Mouse (Mus musculus): ENCODE measurements at regions not wholly inside any gene's neighbourhood (a gene's known extent, or its start where the extent isn't known, plus 50 kb on each side); places are given as distances from the start of the nearest gene placed in this dataset.

DNA sequence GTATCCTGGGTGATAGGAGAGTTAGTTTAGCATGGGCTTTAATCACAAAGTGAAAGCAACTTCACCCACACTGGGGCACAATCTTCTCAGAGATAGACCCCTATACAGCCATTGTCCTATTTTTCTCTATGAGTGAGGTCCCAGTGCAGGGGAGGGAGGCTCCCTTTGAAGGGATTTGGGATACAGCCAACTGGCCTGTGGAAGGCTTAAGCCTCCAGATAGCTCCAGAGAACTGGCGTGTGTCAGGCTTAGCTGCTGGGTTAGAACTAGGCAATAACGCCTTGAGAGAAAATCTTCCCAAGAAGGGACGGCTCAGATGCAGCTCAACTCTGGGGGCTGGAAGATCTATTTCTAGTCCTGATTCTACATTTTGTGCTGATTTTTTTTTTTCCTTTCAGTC, 397.4 kb upstream of the Zdhhc25 start:
- DNase-seq (ENCODE audit: low spot score in 2 of 2) = no peak

DNA sequence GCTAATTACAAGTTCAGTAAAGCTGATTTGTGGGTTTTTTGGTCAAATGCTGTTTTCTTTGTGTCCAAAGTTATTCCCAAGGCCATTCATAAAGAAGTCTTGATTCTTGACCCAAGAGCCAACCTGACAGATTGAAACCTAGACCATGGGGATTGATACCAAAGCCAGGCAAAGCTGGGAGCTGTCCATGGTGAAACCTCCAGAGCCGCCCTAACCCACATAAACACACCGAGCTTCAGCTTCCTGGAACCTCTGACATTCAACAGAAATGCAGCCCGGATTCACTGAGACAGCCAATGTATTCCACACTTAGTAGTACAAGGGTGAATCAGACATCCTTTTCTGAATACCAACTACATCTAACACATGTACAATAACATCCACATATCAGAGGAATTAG, 386.7 kb upstream of the Zdhhc25 start:
- DNase-seq (ENCODE audit: low spot score in 2 of 2) = no peak

DNA sequence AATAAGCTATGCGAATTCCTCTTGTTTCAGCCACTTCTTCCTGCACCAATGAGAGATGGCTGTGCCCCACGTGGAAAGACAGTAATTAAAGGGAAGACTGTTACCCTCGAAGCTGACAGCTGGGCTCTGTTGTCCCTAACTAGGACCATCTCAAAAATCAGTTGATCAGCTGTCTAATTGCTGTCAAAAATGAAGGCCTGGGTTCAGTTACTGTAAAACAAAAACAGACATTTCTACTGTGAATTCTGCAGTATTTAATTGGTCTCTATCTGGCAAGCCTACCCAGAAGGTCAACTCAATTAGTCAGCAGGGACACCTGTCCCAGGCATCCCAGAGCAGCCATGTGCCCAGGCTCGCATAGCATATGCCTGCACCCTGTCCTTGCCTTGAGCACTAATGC, 385.8 kb upstream of the Zdhhc25 start:
- no peak for DNase-seq (ENCODE audit: low spot score in 2 of 2)

DNA sequence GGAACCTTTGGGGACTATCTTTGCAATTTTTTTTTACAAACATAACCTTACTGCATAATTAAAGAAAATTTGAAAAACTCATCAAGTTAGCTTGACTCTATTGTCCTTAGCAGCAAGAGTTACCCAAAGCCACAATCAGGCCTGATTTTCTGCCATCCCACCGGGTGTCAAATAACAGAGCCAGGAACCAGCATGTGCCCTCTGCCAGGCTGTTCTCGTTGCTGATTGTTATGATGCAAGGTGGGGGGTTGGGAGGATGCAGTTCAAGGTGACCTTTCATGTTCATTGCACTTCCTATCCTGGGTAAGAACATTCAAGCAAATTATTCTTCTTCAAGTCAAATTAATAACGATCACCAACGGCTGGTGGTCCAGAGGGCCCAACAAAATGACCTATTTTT, 370.6 kb upstream of the Zdhhc25 start:
- DNase-seq (ENCODE audit: low spot score in 2 of 2) = no peak

DNA sequence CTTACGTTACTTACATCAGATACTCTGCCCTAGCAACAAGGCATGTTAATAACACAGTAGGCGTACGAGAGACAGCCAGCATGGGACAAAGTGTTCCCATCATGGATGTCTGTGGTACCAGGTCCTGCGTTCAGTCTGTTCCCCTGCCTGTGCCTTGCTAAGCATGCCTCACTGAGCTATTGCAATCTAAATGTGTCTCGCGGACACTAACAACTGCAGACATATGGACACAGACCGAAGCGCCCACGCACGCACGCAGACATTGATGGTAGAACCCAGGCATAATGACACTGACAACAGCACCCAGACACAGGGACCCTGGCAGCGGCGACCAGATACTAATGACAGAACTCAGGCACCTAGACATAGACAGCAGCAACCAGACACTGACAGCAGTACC, 355.5 kb upstream of the Zdhhc25 start:
- DNase-seq (ENCODE audit: low spot score in 2 of 2) = peak; percentile 13 to 44

DNA sequence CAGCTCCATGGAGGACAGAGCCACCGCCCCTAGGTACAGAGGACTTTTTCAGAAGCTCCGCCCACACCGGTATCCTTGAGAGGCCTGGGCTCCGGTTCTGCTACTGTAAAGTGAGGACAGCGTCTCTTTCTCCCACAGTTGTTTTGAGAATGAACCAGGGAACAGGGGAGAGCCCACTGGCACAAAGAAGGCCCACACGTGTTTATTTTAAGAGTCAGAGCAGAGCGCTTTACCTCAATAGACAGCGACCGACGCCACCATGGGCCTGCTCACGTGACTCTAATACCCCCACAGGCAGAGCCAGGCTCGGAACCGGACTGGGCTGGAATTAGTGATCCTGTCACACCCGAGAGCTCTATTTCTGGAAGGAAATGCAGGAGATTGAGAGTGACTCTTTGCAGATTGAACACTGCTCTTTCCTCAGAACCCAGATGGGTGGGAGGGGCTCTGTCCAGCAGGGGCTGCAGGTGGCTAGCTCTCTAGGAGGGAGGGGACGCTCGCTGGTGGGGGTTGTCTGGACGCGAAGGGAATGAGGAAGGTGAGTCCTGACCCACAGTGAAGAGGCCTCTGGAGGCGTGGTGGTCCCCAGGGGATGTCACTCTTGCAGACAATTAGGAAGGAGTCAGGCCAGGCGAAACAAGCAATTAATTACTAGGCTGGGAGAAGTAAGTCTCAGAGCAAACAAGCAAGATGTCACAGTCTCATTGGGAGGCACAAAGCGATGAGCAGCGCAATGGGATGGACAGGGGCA, 354.4 kb upstream of the Zdhhc25 start:
- peak in 1 of 2 experiments; percentile 32 for DNase-seq (ENCODE audit: low spot score in 2 of 2)

DNA sequence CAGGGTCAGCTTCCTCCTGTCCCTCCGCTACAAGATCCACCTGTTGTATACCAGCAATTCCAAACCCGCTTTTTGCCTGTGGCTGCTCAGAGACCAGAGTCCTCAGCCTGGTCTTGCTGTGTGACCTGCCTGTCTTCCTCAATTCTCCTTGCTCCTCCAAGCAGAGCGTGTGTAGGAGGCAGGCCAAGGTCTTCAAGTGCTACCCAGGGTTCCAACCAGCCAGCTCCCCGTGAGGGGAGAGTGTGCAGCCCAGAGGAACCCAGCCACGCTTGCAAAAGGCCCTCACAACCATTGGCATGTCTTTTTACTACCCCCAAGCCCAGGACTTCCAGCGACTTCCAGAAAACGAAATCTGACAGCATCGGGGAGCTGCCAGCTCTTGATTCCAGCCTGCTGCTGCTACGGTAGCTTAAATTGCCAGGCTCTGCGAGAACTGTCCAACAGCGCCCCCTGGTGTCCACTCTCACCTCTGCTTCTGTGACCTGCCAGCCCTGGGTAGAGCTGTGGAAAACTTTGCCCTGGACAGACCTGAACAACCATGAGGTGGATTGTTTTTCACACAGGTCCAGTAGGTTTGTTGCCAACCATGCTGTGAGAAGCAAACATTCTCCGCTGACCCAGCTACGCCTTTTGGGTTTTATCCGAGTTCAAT, 352.0 kb upstream of the Zdhhc25 start:
- DNase-seq (ENCODE audit: low spot score in 2 of 2) = peak; percentile 83 to 84

DNA sequence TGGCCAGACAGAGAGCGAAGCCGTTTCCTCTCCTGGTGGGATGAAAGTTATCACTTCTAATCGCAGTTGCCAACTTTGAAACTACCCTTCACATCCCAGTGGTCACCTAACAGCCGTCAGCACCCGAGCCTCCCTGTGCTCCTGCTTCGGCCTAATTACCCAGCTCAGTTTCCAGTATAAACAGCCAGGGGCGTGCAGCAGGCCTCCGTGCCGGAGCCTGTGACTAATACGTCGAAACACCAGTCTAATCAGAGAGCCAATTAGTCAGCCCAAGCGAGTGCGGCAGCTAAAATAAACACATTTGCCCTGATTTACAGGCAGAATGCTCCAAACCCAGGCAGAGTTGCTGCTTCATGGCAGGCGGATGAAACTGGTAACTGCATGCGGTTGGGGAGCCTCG, 312.1 kb upstream of the Zdhhc25 start:
- no peak for DNase-seq (ENCODE audit: low spot score in 2 of 2)

DNA sequence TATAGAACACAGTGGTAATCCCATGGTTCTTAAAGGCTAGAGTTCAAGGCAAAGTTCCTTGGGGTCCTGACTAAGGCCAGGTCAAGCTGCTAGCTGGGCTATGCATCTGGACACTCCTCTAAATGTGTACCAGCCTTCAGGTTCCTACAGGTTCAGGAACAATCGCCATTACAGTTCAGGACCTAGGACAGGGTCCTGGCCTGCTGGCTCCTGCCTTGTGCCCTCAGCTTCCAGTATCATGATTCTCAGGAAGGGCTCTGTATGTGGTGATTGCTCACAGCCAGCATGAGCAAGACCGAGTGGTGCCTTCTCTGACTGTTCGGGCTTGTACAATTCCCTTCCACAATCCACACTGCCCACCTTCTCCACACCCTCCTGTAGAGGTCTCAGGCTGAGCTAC, 311.4 kb upstream of the Zdhhc25 start:
- DNase-seq (ENCODE audit: low spot score in 2 of 2) = no peak

DNA sequence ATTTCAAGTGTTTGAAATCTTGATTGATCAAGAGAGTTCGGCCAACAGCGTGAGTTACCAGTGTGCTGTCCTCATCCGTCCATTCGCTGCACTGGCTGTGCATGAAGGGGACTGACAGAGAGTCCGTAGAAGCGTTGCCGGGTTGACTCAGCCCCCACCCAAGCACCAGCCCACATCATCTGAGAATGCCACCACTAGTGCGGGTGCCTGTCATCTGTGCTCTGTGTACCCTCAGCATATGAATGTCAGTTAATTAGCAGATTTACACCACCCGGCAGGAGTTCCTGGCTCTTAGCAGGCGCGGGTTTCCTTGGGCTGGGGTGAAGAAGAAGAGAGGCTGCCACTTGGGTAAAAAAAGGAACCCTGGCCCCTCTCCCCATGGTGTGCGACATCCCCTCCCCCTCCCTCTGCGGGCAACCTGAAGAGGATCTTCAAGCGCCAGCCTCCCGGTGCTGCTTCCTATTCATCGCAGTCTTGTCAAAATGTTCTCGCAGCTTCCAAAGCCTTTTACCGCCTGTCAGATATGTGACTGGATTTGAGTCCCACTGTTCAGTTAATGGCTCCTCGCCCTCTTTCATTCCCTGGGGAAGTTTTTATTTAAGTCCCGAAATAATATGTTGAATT, 309.2 kb upstream of the Zdhhc25 start:
- DNase-seq (ENCODE audit: low spot score in 2 of 2) = no peak

DNA sequence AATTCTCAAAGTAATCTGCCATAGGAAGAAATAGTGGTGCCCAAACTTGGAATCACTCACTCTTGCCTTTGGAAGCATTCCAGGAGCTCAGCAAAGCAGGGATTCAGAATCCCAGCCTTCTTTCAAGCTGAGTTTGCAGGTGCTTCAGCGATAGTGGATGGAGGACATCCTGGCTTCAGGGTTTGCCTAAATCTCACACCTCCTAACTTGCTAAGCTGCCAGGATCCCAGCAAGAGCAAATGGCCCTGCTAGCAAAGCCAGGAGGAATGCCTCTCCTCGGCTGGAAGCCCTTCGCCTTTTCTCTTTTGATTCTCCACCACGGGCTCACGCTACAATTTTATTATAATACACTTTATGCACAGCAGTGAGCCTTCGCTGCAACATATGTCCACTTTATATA, 301.0 kb upstream of the Zdhhc25 start:
- no peak for DNase-seq (ENCODE audit: low spot score in 2 of 2)

DNA sequence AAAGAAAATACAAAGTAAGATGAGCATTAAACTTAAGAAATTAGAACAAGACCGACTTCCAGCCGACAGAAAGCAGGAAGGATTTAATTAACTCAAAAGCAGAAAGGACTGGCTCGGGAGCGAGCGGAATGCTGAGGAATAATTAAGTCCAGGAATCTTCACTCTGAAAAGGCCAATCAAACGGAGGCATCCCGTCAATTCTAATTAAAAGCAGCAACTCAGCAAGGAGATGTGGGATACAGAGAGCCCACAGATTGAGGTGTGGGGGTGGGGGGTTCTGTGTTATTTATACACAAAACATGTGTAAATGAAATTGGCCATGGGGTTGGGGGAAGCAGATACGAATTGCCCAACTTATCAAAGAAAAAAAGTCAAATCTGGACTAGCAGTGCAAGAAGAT, 288.9 kb upstream of the Zdhhc25 start:
- no peak for DNase-seq (ENCODE audit: low spot score in 2 of 2)

DNA sequence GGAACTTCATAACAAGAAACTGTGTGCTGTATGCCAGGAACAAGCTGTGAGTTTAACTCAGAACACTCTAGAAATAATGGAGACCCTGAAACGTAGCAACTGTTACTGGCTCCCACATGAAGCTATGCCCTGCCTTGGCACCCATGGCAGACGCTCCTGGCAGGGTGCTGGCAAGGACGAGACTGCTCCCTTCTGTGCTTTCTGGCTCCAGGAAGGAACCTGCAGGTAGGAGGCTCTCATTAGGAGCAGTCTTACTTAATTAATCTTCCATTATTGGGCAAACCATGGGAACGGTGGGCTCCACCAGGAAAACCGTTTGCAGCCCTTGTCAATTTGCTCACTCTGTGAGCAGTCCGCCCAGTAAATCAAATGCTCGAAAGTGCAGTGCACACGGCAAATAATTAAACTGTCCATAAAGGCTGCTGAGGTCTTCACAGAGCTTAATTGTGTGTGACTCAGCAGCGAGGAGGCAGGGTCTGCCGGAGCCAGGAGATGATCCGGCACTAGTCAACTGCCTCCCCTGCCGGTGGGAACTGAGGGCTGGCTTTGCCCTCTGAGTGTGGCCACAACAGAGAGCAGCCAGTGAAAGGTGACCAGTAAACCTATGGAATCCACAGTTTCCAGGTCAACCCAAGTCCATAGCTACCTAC, 285.2 kb upstream of the Zdhhc25 start:
- no peak for DNase-seq (ENCODE audit: low spot score in 2 of 2)

DNA sequence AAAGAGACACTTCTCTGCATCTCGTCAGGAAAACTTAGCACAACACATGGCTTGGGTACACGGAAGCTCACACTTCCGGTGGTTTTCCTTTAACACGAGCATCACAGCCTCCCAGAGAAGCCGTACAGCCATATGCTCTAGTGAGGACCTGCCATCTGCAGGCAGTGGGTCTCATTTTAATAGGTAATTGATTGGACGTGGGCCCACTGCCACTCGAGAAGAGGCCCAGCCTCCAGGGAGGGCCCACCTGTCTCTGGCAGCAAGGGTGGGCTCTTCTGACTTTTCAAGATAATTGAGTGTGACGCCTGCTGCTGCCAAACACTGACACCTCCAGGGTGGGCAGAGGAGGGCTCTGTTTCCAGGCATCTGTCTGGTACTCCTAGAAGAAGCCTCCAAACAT, 282.1 kb upstream of the Zdhhc25 start:
- DNase-seq (ENCODE audit: low spot score in 2 of 2) = no peak

DNA sequence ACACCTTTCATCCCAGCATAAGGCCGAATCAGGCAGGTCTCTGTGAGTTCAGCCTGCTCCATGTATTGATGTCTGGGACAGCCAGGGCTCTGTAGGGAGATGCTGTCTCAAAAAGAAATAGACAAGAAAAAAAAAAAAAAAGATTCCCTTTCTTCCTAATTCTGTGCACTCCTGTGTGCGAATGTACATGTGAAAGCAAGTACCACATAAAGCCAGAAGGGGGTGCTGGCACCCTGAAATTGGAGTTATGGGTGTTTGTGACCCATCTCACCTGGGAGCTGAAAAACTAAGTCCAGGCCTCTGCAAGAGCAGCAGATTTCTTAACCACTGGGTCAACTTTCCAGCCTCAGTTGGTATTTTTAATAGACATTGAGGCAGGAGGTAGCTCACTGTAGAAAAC, 280.6 kb upstream of the Zdhhc25 start:
- DNase-seq (ENCODE audit: low spot score in 2 of 2) = no peak

DNA sequence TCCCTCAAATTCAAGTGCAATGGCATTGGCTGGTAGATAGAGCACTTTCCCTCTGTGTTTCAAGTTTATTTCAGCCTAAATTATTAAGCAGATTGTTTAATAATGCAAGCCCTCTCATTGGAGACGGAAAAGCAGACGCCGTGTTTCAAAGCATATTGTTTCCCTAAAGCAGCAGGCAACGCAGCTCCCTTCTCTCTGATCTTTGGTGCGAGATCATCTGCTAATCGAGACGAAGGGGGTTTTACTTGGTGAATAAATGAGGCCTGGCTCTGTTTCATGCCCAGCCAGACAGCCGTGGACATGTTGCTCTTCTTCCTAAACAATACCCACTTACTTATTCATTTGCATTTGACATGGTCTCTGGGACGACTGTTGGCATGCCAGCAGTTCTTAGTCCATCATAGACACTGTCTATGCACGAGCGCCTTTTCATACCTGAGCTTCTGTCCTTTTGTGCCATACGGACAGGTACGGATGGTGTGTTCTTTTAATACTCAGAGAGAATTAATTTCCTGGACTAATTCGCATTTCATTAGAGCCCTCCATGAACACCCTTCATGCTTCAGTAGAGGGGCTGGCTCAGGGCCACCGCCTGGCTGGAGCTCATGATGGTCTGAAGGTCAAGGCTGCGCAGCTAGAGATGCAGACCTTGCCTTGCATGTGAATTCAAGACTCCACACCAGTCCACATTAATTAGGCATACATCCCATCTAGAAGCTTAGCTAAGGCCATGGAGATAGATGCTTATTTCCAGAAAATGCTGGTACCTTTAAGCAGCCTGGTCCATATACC, 276.3 kb upstream of the Zdhhc25 start:
- DNase-seq (ENCODE audit: low spot score in 2 of 2) = no peak

DNA sequence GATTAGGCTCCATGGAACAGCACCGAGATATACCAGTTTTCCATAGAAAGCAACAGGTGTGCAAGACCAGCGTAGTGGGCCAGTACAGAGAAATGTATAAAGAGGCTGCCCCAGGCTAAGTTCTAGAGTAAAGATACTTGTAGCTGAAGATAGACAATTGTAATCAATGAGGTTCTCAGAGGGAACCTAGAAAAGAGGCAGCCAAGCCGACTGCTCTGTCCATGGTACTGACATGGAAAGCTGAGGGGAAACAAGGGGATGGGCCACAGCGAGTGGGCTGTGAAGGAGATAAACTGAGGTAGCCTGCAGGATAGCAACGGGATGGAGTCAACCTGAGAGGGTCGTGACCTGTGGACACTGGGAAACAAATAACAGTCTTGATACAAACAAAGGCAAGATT, 275.0 kb upstream of the Zdhhc25 start:
- no peak for DNase-seq (ENCODE audit: low spot score in 2 of 2)

DNA sequence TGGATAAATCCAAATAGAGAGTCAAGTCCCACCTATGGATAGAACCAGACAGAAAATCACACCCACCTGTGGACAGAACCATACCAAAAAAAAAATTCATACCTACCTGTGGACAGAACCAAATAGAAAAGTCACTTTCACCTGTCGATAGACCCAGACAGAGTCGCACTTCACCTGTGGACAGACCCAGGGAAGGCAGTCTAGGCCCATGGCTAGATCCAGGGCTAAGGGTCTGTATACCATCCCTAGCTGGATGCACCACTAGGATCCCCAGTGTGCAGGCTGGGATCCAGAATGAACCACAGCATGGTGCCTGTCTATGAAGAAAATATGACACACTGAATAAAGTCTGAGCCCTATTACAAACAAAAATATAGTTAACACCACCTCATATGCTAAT, 246.9 kb upstream of the Zdhhc25 start:
- no peak for DNase-seq (ENCODE audit: low spot score in 2 of 2)

DNA sequence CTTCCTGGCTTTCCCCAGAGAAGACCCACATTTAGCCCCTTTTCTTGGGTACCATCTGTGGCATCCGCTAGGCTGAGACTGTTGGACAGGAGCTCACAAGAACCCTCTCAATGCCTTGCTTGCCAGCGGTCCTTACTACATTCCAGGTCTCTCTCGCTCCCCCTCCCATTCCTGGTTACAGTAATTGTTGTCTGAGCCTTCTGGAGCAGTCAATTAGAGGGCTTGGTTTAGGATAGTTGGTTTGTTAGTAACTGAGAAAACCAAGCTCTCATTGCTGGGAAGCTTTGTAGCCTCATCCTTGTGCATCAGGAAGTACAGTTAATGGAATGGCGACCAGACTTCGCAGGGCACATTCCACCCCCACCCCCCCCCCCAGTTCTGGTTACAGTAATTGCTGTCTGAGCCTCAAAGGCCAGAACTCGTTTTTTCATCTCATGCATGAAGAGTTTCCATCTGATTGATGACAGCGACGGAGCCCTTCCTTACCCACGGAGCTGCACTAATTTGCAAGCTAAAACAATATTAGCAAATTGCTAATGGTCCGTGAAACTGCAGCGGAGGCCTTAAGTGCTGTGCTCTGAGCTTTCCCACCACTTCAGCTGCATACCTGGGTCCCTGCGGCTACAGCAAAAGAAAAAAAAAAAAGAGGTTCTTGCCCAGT, 239.6 kb upstream of the Zdhhc25 start:
- DNase-seq (ENCODE audit: low spot score in 2 of 2) = no peak

DNA sequence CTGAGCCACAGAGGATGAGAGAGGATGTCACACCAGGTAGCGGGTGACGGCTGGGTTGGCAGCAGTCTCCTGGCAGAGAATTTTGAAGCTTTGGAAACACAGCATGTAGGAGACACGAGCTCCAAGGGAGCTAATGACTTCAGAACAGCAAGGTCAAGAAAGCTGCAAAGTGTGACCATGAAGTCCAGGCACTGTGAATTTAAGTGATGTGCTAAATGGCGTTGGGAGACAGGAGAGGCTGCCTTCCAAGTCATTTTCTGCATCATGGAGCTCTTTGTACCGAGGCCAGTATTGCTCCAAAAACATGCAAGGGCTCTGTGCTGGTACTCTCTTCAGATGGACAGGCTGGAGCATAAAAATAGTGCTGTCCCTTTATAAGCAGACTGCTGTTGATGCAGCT, 238.8 kb upstream of the Zdhhc25 start:
- no peak for DNase-seq (ENCODE audit: low spot score in 2 of 2)

DNA sequence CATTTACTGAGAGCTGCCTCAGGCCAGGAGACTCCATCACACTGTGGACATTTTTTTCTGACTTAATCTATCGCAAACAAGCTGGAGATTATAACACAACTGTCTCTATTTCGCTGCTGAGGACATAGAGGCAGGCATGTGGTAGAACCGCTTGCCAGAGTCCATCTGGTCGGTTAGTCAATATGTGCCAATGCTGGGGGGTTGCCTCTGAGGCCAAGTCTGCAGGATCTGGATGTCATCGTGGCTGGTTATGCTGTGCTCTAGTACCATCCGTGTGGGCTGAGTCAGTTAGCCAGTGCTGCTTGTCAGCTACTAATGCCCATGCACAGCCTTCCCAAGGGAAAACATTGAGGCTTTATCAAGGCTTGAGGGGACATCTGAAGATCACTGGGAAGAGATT, 237.1 kb upstream of the Zdhhc25 start:
- DNase-seq (ENCODE audit: low spot score in 2 of 2) = no peak

Data from right cerebral cortex, postnatal 36 days (tissue).